Mouse (Mus musculus) midbrain, embryonic 16.5 days (tissue): Measurements from ENCODE around the gene Cacna2d3. TPM values are rescaled to one million over a fixed set of nuclear protein-coding genes. Genes with fewer than 3 reads are reported as not detected.

Source experiments
- ATAC-seq: fragments of 200-750 bp; cut with Nextera tagmentation; 2 replicates; pipeline ENCODE4 v1.8.0; 2017; ENCODE audit warnings: moderate TSS enrichment
- H3K27ac ChIP-seq: fragments of 300-500 bp; sonication (generic); 2 replicates; pipeline ENCODE4 v1.5.1; 2014; ENCODE audit warnings: mild to moderate bottlenecking, low read length, mixed read lengths
- H3K27me3 ChIP-seq: fragments of 300-500 bp; sonication (generic); 2 replicates; pipeline ENCODE4 v1.6.1; 2014; ENCODE audit warnings: low read depth, low read length, mixed read lengths; ENCODE audit not compliant: control insufficient read depth, insufficient read depth
- H3K36me3 ChIP-seq: fragments of 300-500 bp; sonication (generic); 2 replicates; pipeline ENCODE4 v1.6.1; 2014; ENCODE audit warnings: mild to moderate bottlenecking, low read length, moderate library complexity, mixed read lengths; ENCODE audit not compliant: control insufficient read depth, insufficient read depth
- H3K4me1 ChIP-seq: fragments of 300-500 bp; sonication (generic); 2 replicates; pipeline ENCODE4 v1.6.1; 2014; ENCODE audit warnings: mild to moderate bottlenecking, low read length, mixed read lengths; ENCODE audit not compliant: control insufficient read depth, insufficient read depth
- H3K4me2 ChIP-seq: fragments of 300-500 bp; sonication (generic); 2 replicates; pipeline ENCODE4 v1.6.1; 2014; ENCODE audit warnings: mild to moderate bottlenecking, low read length, mixed read lengths
- H3K4me3 ChIP-seq: fragments of 300-500 bp; sonication (generic); 2 replicates; pipeline ENCODE4 v1.5.1; 2014; ENCODE audit warnings: low read depth, mild to moderate bottlenecking, low read length, moderate library complexity, mixed read lengths
- H3K9ac ChIP-seq: fragments of 300-500 bp; sonication (generic); 2 replicates; pipeline ENCODE4 v1.6.1; 2014; ENCODE audit warnings: low read depth, low read length, mixed read lengths
- H3K9me3 ChIP-seq: fragments of 300-500 bp; sonication (generic); replicated peaks from 2 replicates; pipeline ENCODE4 v1.6.1; 2014; ENCODE audit warnings: mild to moderate bottlenecking, low read length, mixed read lengths; ENCODE audit not compliant: control insufficient read depth, poor library complexity, severe bottlenecking
- WGBS: fragments of 180-500 bp; shearing (Covaris S2); extraction: QIAGEN DNeasy Blood & Tissue Kit; methylation state at CpG from one replicate; pipeline ENCODE4 v1.1.7; 2014; 5-methylcytosine and 5-hydroxymethylcytosine counted together
- polyA plus RNA-seq: library from polyadenylated mRNA; unstranded; fragments of >200 nt; fragmentation: Nextera tagmentation; extraction: Ambion mirVana; gene quantifications from 2 replicates; pipeline ENCODE4 v1.2.1, GENCODE M21; 2015

The Cacna2d3 gene
- polyA plus RNA-seq, 1 experiment from 2014 or later = 31.0 TPM

GRCm38 (mm10) chr14:29134901-29135300, 586.8 kb downstream of the Cacna2d3 start:
- Histone ChIP-seq H3K9ac (no peak overlapping the region), H3K27me3 (no peaks in the 10 kb centered on the region)
- ATAC-seq = no peak

GRCm38 (mm10) chr14:29130511-29130910, 591.2 kb downstream of the Cacna2d3 start:
- Histone ChIP-seq H3K9ac (no peak overlapping the region), H3K27ac (no peak overlapping the region), H3K36me3 (no peaks in the 10 kb centered on the region), H3K4me3 (no peak overlapping the region), H3K9me3 (no peaks in the 10 kb centered on the region), H3K4me1 (no peaks in the 10 kb centered on the region), H3K27me3 (no peaks in the 10 kb centered on the region), H3K4me2 (no peak overlapping the region)
- no peak for ATAC-seq

More at GRCm38 (mm10) chr14:29134901-29135300, 586.8 kb downstream of the Cacna2d3 start:
- 85% methylated on average over 5 of the region's 5 CpGs for WGBS
- H3K4me1 ChIP-seq = no peaks in the 10 kb centered on the region
- H3K4me2 ChIP-seq = no peak overlapping the region
- H3K36me3 ChIP-seq = no peaks in the 10 kb centered on the region
- no peak overlapping the region for H3K27ac ChIP-seq
- H3K9me3 ChIP-seq = no peaks in the 10 kb centered on the region
- no peak overlapping the region for H3K4me3 ChIP-seq

- Histone ChIP-seq H3K4me1 (no peaks in the 10 kb centered on the region), H3K9ac (no peak overlapping the region), H3K27me3 (no peaks in the 10 kb centered on the region), H3K4me2 (no peak overlapping the region), H3K27ac (no peak overlapping the region), H3K9me3 (no peaks in the 10 kb centered on the region), H3K36me3 (no peaks in the 10 kb centered on the region), H3K4me3 (no peak overlapping the region)
- no peak for ATAC-seq
Observed at GRCm38 (mm10) chr14:29123886-29124285, 597.8 kb downstream of the Cacna2d3 start.

GRCm38 (mm10) chr14:29122749-29123148, 598.9 kb downstream of the Cacna2d3 start:
- no peaks in the 10 kb centered on the region for H3K9me3 ChIP-seq

GRCm38 (mm10) chr14:29113852-29114450, 607.7 kb downstream of the Cacna2d3 start:
- WGBS = 35% methylated on average over 9 of the region's 9 CpGs
- H3K27ac ChIP-seq = no peak overlapping the region

More at GRCm38 (mm10) chr14:29122749-29123148, 598.9 kb downstream of the Cacna2d3 start:
- WGBS = 100% methylated on average over 3 of the region's 3 CpGs
- Histone ChIP-seq H3K27me3 (no peaks in the 10 kb centered on the region), H3K9ac (no peak overlapping the region), H3K4me3 (no peak overlapping the region), H3K27ac (no peak overlapping the region), H3K36me3 (no peaks in the 10 kb centered on the region), H3K4me1 (no peaks in the 10 kb centered on the region), H3K4me2 (no peak overlapping the region)
- ATAC-seq = no peak

DNA sequence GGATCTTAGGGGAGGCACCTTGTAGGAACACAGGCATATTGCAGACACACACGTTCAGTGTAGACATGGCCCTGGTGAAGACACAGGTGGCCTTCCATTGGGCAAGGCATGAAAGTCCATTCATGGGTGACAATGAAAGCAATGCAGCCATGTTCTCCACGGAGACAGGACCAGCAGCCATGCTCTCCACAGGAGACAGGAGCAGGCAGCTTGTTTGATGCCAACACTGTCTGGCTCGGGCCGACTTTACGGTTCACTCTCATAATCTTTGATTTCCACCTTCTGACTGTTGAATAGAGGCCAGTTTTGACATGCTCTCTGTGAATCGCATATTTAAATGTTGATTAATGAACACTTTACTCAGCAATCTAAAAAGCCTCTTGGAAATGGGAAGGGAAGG, 610.0 kb downstream of the Cacna2d3 start:
- no peaks in the 10 kb centered on the region for H3K4me1 ChIP-seq
- no peak overlapping the region for H3K4me3 ChIP-seq
- no peaks in the 10 kb centered on the region for H3K27me3 ChIP-seq
- no peak overlapping the region for H3K4me2 ChIP-seq
- 78% methylated on average over 6 of the region's 6 CpGs for WGBS
- no peaks in the 10 kb centered on the region for H3K36me3 ChIP-seq
- H3K9me3 ChIP-seq = peaks cover 3% of the 10 kb centered on the region; the same call in 1 of the 2 replicates
- H3K9ac ChIP-seq = no peak overlapping the region
- no peak overlapping the region for H3K27ac ChIP-seq
- no peak for ATAC-seq

More at GRCm38 (mm10) chr14:29113852-29114450, 607.7 kb downstream of the Cacna2d3 start:
- no peak overlapping the region for H3K4me2 ChIP-seq
- no peak for ATAC-seq
- no peaks in the 10 kb centered on the region for H3K36me3 ChIP-seq
- no peaks in the 10 kb centered on the region for H3K27me3 ChIP-seq
- peaks cover 3% of the 10 kb centered on the region; the same call in 1 of the 2 replicates for H3K9me3 ChIP-seq
- H3K4me1 ChIP-seq = no peaks in the 10 kb centered on the region
- H3K9ac ChIP-seq = no peak overlapping the region
- no peak overlapping the region for H3K4me3 ChIP-seq

- Histone ChIP-seq H3K4me2 (no peak overlapping the region), H3K36me3 (no peaks in the 10 kb centered on the region), H3K4me1 (peaks cover under 1% of the 10 kb centered on the region; the same call in 1 of the 2 replicates), H3K27me3 (no peaks in the 10 kb centered on the region), H3K4me3 (no peak overlapping the region), H3K9me3 (peaks cover 3% of the 10 kb centered on the region; the same call in 1 of the 2 replicates), H3K27ac (no peak overlapping the region), H3K9ac (no peak overlapping the region)
- 79% methylated on average over 9 of the region's 9 CpGs for WGBS
- no peak for ATAC-seq
Observed at GRCm38 (mm10) chr14:29110351-29111091, 611.1 kb downstream of the Cacna2d3 start.

GRCm38 (mm10) chr14:29107464-29107863, 614.2 kb downstream of the Cacna2d3 start:
- 95% methylated on average over 5 of the region's 5 CpGs for WGBS

DNA sequence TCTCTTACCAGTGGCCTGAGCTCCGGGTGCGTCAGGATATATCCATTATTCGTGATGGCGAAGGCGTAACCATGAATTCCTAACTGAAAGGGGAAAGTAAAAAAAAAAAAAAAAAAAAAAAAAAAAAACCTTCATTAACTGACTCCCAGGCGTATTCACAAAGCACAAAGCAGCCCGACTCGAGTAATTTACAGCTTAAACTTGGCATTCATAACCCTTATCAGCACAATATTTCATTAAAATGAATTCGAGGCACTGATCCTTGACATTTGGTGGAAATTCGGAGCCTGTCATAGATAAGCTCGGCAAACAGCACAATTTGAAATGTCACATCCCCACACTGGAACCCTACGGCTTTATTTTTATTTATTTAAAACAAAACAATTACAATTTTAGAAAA, 623.9 kb downstream of the Cacna2d3 start:
- H3K4me1 ChIP-seq = peaks cover 6% of the 10 kb centered on the region; the same call in 1 of the 2 replicates
- WGBS = 59% methylated on average over 12 of the region's 12 CpGs
- H3K36me3 ChIP-seq = no peaks in the 10 kb centered on the region
- ATAC-seq = no peak
- no peak overlapping the region for H3K9ac ChIP-seq
- H3K9me3 ChIP-seq = no peaks in the 10 kb centered on the region
- no peaks in the 10 kb centered on the region; the same call in 1 of the 2 replicates for H3K27me3 ChIP-seq
- H3K27ac ChIP-seq = no peak overlapping the region
- no peak overlapping the region for H3K4me3 ChIP-seq
- H3K4me2 ChIP-seq = no peak overlapping the region

More at GRCm38 (mm10) chr14:29107464-29107863, 614.2 kb downstream of the Cacna2d3 start:
- Histone ChIP-seq H3K9ac (no peak overlapping the region), H3K27me3 (no peaks in the 10 kb centered on the region), H3K4me2 (no peak overlapping the region), H3K4me3 (no peak overlapping the region), H3K27ac (no peak overlapping the region), H3K36me3 (no peaks in the 10 kb centered on the region), H3K9me3 (peaks cover 3% of the 10 kb centered on the region; the same call in 1 of the 2 replicates), H3K4me1 (peaks cover 3% of the 10 kb centered on the region; the same call in 1 of the 2 replicates)
- no peak for ATAC-seq
